Mouse (Mus musculus) midbrain, embryonic 14.5 days (tissue): ENCODE results near the gene Emilin1. TPM values are rescaled to one million over a fixed set of nuclear protein-coding genes. Genes with fewer than 3 reads are reported as not detected.

Experiments
- ATAC-seq: fragments of 200-750 bp; cut with Nextera tagmentation; 2 replicates; pipeline ENCODE4 v1.8.0; 2017; ENCODE audit warnings: moderate number of reproducible peaks, moderate library complexity; ENCODE audit not compliant: low FRiP score, low TSS enrichment
- DNase-seq: peaks from one replicate; pipeline ENCODE4 v3.0.0-alpha.2; 2015
- H3K27ac ChIP-seq: fragments of 300-500 bp; sonication (generic); replicated peaks from 2 replicates; pipeline ENCODE4 v1.5.1; 2014; ENCODE audit warnings: mild to moderate bottlenecking, low read depth, low read length, moderate library complexity
- H3K27me3 ChIP-seq: fragments of 300-500 bp; sonication (generic); 2 replicates; pipeline ENCODE4 v1.6.1; 2014; ENCODE audit warnings: low read length, control low read depth, mixed read lengths; ENCODE audit not compliant: control insufficient read depth, insufficient read depth
- H3K36me3 ChIP-seq: fragments of 300-500 bp; sonication (generic); 2 replicates; pipeline ENCODE4 v1.6.1; 2014; ENCODE audit warnings: low read length, control low read depth; ENCODE audit not compliant: control insufficient read depth, insufficient read depth
- H3K4me1 ChIP-seq: fragments of 300-500 bp; sonication (generic); 2 replicates; pipeline ENCODE4 v1.6.1; 2014; ENCODE audit warnings: mild to moderate bottlenecking, antibody characterized with exemption, low read length, control low read depth; ENCODE audit not compliant: control insufficient read depth, insufficient read depth
- H3K4me2 ChIP-seq: fragments of 300-500 bp; sonication (generic); 2 replicates; pipeline ENCODE4 v1.6.1; 2014; ENCODE audit warnings: mild to moderate bottlenecking, low read length, moderate library complexity
- H3K4me3 ChIP-seq: fragments of 300-500 bp; sonication (generic); replicated peaks from 2 replicates; pipeline ENCODE4 v1.5.1; 2014; ENCODE audit warnings: low read depth, low read length
- H3K9ac ChIP-seq: fragments of 300-500 bp; sonication (generic); replicated peaks from 2 replicates; pipeline ENCODE4 v1.6.1; 2014; ENCODE audit warnings: mild to moderate bottlenecking, low read length, moderate library complexity
- H3K9me3 ChIP-seq: fragments of 300-500 bp; sonication (generic); 2 replicates; pipeline ENCODE4 v1.6.1; 2016; ENCODE audit warnings: low read length, control low read depth, mixed read lengths; ENCODE audit not compliant: control insufficient read depth
- WGBS: fragments of 180-500 bp; shearing (Covaris S2); extraction: QIAGEN DNeasy Blood & Tissue Kit; methylation state at CpG from one replicate; pipeline ENCODE4 v1.1.7; 2014; 5-methylcytosine and 5-hydroxymethylcytosine counted together
- polyA plus RNA-seq: library from polyadenylated mRNA; unstranded; fragments of >200 nt; fragmentation: Nextera tagmentation; extraction: Ambion mirVana; gene quantifications from 2 replicates; pipeline ENCODE4 v1.2.1, GENCODE M21; 2014

Emilin1 gene
- polyA plus RNA-seq = 3.7 and 11.2 TPM in 2 replicates

- peaks cover 6% of the 10 kb centered on the region; the same call in 1 of the 2 replicates for H3K4me1 ChIP-seq
Observed at GRCm38 (mm10) chr5:30913060-30913841, at the start of gene Emilin1. Emilin1 (plus strand) TSS chr5:30913402.

GRCm38 (mm10) chr5:30863852-30864251, 49.4 kb upstream of the Emilin1 start:
- no peaks in the 10 kb centered on the region for H3K4me1 ChIP-seq
- H3K9me3 ChIP-seq = no peaks in the 10 kb centered on the region
- WGBS = 50% methylated on average over 4 of the region's 4 CpGs
- no peak overlapping the region for H3K9ac ChIP-seq
- H3K4me2 ChIP-seq = no peak overlapping the region
- no peaks in the 10 kb centered on the region for H3K27me3 ChIP-seq
- no peak overlapping the region for H3K4me3 ChIP-seq
- peaks cover 54% of the 10 kb centered on the region for H3K36me3 ChIP-seq
- ATAC-seq = no peak
- no peak for DNase-seq
- no peak overlapping the region for H3K27ac ChIP-seq

More at GRCm38 (mm10) chr5:30913060-30913841, at the start of gene Emilin1:
- Histone ChIP-seq H3K9me3 (no peaks in the 10 kb centered on the region), H3K27me3 (no peaks in the 10 kb centered on the region), H3K4me3 (no peak within 1 kb of the TSS), H3K4me2 (peak within 1 kb of the TSS; percentile 21; the same call in 1 of the 2 replicates), H3K36me3 (no peaks in the 10 kb centered on the region), H3K27ac (peak within 1 kb of the TSS; percentile 58), H3K9ac (no peak within 1 kb of the TSS)
- ATAC-seq (no peak), DNase-seq (peak; percentile 53)
- 34% methylated on average over 13 of the region's 13 CpGs for WGBS

- no peak for ATAC-seq
- peaks cover 54% of the 10 kb centered on the region for H3K36me3 ChIP-seq
- H3K9me3 ChIP-seq = no peaks in the 10 kb centered on the region
- H3K4me1 ChIP-seq = no peaks in the 10 kb centered on the region
- H3K27me3 ChIP-seq = no peaks in the 10 kb centered on the region
- no peak overlapping the region for H3K27ac ChIP-seq
- H3K4me3 ChIP-seq = no peak overlapping the region
- H3K9ac ChIP-seq = no peak overlapping the region
- WGBS = 60% methylated on average over 15 of the region's 15 CpGs
- no peak overlapping the region for H3K4me2 ChIP-seq
- DNase-seq = no peak
Observed at GRCm38 (mm10) chr5:30864322-30864721, 48.9 kb upstream of the Emilin1 start.

GRCm38 (mm10) chr5:30866871-30867270, 46.3 kb upstream of the Emilin1 start:
- H3K4me2 ChIP-seq = no peak overlapping the region
- H3K27me3 ChIP-seq = no peaks in the 10 kb centered on the region
- WGBS = 93% methylated on average over 3 of the region's 3 CpGs
- no peak overlapping the region for H3K27ac ChIP-seq
- peaks cover 7% of the 10 kb centered on the region for H3K4me1 ChIP-seq
- no peak overlapping the region for H3K9ac ChIP-seq
- H3K36me3 ChIP-seq = peaks cover 61% of the 10 kb centered on the region
- H3K9me3 ChIP-seq = no peaks in the 10 kb centered on the region
- H3K4me3 ChIP-seq = no peak overlapping the region
- ATAC-seq = no peak
- DNase-seq = no peak

- peak within 1 kb of the TSS; percentile 89; the same call in 1 of the 2 replicates for H3K4me2 ChIP-seq
- no peaks in the 10 kb centered on the region for H3K9me3 ChIP-seq
- ATAC-seq (no peak), DNase-seq (no peak)
- peaks cover 62% of the 10 kb centered on the region for H3K36me3 ChIP-seq
- H3K27me3 ChIP-seq = no peaks in the 10 kb centered on the region
- H3K4me3 ChIP-seq = no peak within 1 kb of the TSS
- no peak within 1 kb of the TSS for H3K9ac ChIP-seq
- H3K4me1 ChIP-seq = peaks cover 7% of the 10 kb centered on the region
- WGBS = 99% methylated on average over 3 of the region's 3 CpGs
- H3K27ac ChIP-seq = no peak within 1 kb of the TSS
Observed at GRCm38 (mm10) chr5:30867712-30868111, 45.5 kb upstream of the Emilin1 start, which contains the start of gene Tmem214. Tmem214 (plus strand) TSS chr5:30868012.

GRCm38 (mm10) chr5:30868981-30869380, 44.2 kb upstream of the Emilin1 start:
- 15% methylated on average over 9 of the region's 9 CpGs for WGBS
- H3K4me3 ChIP-seq = peak overlapping the region; percentile 86
- peak overlapping the region; percentile 89 for H3K4me2 ChIP-seq
- no peaks in the 10 kb centered on the region for H3K27me3 ChIP-seq
- H3K27ac ChIP-seq = peak overlapping the region; percentile 52; the same call in 1 of the 2 replicates
- no peak for ATAC-seq
- H3K4me1 ChIP-seq = peaks cover 7% of the 10 kb centered on the region
- DNase-seq = no peak
- no peaks in the 10 kb centered on the region for H3K9me3 ChIP-seq
- peaks cover 64% of the 10 kb centered on the region for H3K36me3 ChIP-seq
- H3K9ac ChIP-seq = peak overlapping the region; percentile 92

GRCm38 (mm10) chr5:30869405-30870130, 43.6 kb upstream of the Emilin1 start:
- H3K36me3 ChIP-seq = peaks cover 64% of the 10 kb centered on the region
- WGBS = under 1% methylated on average over 63 of the region's 63 CpGs
- H3K9me3 ChIP-seq = no peaks in the 10 kb centered on the region
- H3K4me3 ChIP-seq = peak overlapping the region; percentile 86
- ATAC-seq (peak; percentile 92), DNase-seq (peak; percentile 93)
- H3K4me2 ChIP-seq = peak overlapping the region; percentile 89
- peak overlapping the region; percentile 92 for H3K9ac ChIP-seq
- H3K27ac ChIP-seq = peak overlapping the region; percentile 52
- H3K27me3 ChIP-seq = no peaks in the 10 kb centered on the region
- H3K4me1 ChIP-seq = peaks cover 7% of the 10 kb centered on the region

- Histone ChIP-seq H3K36me3 (peaks cover 64% of the 10 kb centered on the region), H3K4me2 (peak overlapping the region; percentile 89), H3K27ac (peak overlapping the region; percentile 52), H3K4me1 (peaks cover 7% of the 10 kb centered on the region), H3K4me3 (peak overlapping the region; percentile 86), H3K27me3 (no peaks in the 10 kb centered on the region), H3K9me3 (no peaks in the 10 kb centered on the region), H3K9ac (peak overlapping the region; percentile 92)
- ATAC-seq (no peak), DNase-seq (no peak)
- WGBS = 22% methylated on average over 2 of the region's 2 CpGs
Observed at GRCm38 (mm10) chr5:30870131-30870406, 43.1 kb upstream of the Emilin1 start.
